Mouse (Mus musculus) neutrophil, adult 83 days (primary cell): Measurements from ENCODE around the gene Tmem52b. TPM values are rescaled to one million over a fixed set of nuclear protein-coding genes. Genes with fewer than 3 reads are reported as not detected.

Experiments used
- total RNA-seq, 2 experiments: library from RNA; stranded (reverse); gene quantifications; one replicate each; pipeline ENCODE4 v1.2.4; 2023

The Tmem52b gene
- total RNA-seq, result 1 to 10 TPM in 1 of 2 experiments, under 1 TPM in 1; 0.77 to 1.5 TPM

DNA sequence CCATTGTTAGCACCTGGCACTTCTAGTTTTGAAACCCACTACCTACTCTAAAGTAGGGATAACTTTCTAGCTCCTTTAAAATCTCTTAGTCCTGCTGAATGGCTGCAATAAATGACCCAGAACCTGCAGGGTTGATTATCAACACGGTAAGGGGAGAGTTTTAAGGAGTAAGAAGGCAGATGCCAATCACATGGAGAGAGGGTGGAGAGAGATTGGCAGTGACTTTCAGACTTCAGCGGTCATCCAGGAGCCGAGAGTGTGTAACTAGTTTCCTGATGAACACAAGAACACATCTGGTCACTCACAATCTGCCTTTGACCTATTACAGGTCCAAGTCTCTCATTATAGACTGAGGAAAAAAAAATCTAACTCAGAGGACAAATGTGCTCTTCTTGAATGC is at the start of gene Tmem52b:
Tmem52b (plus strand) TSS at position 189 of the 400 bp plus-strand sequence.

DNA sequence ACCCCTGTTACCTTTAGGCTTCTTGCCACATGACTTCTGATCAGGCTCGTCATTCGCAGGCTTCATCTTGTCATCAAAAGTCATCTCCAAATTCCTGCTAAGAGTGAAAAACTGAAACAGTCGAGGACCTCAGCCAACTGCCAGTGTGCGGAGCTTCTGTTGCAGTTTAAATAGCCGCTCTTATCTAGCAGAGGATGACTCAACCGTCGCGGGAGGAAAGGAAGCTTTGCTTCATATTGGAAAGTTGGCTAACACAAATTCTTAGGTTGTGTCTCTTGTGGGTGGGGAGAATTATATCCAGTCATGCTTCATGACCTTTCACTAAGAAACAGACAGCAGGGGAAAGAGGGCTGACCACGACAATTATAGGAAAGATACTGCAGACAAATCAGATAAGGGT is 5.3 kb upstream of the Tmem52b start, which contains the start of gene Olr1:
Olr1 (minus strand) TSS at position 142 of the 400 bp plus-strand sequence.

DNA sequence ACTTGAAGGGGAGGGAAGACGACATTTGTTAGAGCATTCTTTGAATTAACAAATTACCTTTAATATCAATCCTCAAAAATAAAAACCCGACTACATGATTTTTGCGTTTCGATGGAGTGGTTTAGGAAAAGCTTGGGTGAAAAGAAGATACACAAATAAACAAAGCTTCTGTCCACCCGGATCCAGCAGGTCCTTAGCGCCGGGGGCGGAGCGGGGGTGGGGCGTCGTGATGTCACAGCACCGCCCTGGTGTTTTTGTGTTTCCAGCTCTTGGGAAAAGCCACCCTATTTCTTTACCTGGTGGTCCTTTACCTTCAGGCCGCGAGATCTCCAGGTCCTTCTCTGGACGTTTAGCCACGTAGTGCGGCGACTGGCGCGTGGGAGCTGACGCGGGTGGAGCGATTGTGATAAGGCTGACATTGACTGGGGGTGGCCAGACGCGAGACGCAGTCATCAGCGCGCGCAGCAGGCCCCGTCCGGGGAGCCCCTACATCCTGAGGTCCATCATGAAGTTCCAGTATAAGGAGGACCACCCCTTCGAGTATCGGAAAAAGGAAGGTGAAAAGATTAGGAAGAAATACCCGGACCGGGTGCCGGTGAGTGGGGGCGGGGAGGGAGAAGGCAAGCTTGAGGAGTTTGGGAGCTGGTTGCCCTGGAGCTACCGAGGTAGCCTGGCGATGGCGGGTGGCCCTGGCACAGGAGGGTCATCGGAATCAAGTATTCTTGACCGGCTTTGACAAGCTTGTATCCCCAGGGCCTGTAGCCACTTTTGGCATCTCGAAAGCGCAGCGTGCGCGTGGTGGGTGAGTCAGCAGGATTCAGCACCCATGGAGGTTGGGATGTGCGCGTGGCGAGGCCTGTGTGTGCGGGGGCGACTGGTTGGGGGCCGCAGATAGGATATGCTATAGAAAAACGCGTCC is 20.8 kb downstream of the Tmem52b start, which contains the start of gene Gabarapl1:
Gabarapl1 (plus strand) TSS at position 219 of the 919 bp plus-strand sequence.

Other genes with a start within 250 kb of the Tmem52b start
- 10 to 100 TPM; 44.3 to 67.3 TPM for gene Cd69, start 237.1 kb upstream of the Tmem52b start, total RNA-seq
- not detected for gene 4922502D21Rik, start 180.8 kb upstream of the Tmem52b start, total RNA-seq
- gene Clec12a, start 169.9 kb upstream of the Tmem52b start, total RNA-seq, result 100 to 1,000 TPM; 195 to 199 TPM
- not detected for gene Clec12b, start 126.7 kb upstream of the Tmem52b start, total RNA-seq
- gene Clec1b, start 115.3 kb upstream of the Tmem52b start, total RNA-seq, result 1 to 10 TPM; 6.6 to 7.2 TPM
- gene Clec9a, start 103.7 kb upstream of the Tmem52b start, total RNA-seq, result 1 to 10 TPM; 2.6 to 3.0 TPM
- gene Clec1a, start 60.6 kb upstream of the Tmem52b start, total RNA-seq, result under 1 TPM; 0.26 to 0.46 TPM
- 10 to 100 TPM; 39.0 to 42.5 TPM for gene Olr1, start 5.4 kb upstream of the Tmem52b start, total RNA-seq
- gene Gabarapl1, start 20.6 kb downstream of the Tmem52b start, total RNA-seq, result 10 to 100 TPM; 18.5 to 22.4 TPM
- not detected for gene Klre1, start 65.3 kb downstream of the Tmem52b start, total RNA-seq
- not detected for gene Klrd1, start 79.2 kb downstream of the Tmem52b start, total RNA-seq
- gene Klrk1, start 111.3 kb downstream of the Tmem52b start, total RNA-seq, result 1 to 10 TPM; 1.4 to 1.8 TPM
- not detected for gene Klrc3, start 130.8 kb downstream of the Tmem52b start, total RNA-seq
- gene Klrc2, start 148.1 kb downstream of the Tmem52b start, total RNA-seq, result under 1 TPM in 1 of 2 experiments, not detected in 1; 0.13 TPM
- not detected for gene Klrc1, start 166.4 kb downstream of the Tmem52b start, total RNA-seq
- not detected for gene Klri1, start 204.6 kb downstream of the Tmem52b start, total RNA-seq
- not detected for gene Klri2, start 227.9 kb downstream of the Tmem52b start, total RNA-seq